In genomic region chr4:59549977-59550560, GRCm38 (mm10) we compare ENCODE assay signal across 8 mouse cellular contexts. TPM values are rescaled to one million over a fixed set of nuclear protein-coding genes. Genes with fewer than 3 reads are reported as not detected.
A peak's percentile ranks its signal among the peaks of the same experiment; 100 is the strongest.
DNase-seq lines count a peak whose midpoint lies in the region; ATAC-seq and TF ChIP-seq lines count a peak whose summit lies in the region.

No protein-coding gene starts in this region.

- no peak for TF ChIP-seq POLR2A in thymus, adult 2 months (IDR thresholded peaks at IDR 0.05; ENCODE audit: control insufficient read depth, extremely low read depth, insufficient read depth, low read length, poor library complexity)

- H3K27me3 ChIP-seq in thymus, adult 2 months (ENCODE audit: control insufficient read depth, insufficient read depth, low read length): no peaks in the 10 kb centered on the region
- H3K27me3 ChIP-seq in liver, embryonic 15.5 days: no peaks in the 10 kb centered on the region

- no peak for ATAC-seq in liver, embryonic 15.5 days (ENCODE audit: insufficient read depth)

- peak overlapping the region; percentile 70 for H3K4me3 ChIP-seq in thymus, adult 2 months (ENCODE audit: control insufficient read depth, insufficient read depth, low read length)
- H3K4me3 ChIP-seq in liver, embryonic 15.5 days (replicated peaks): peak overlapping the region; percentile 99

- no peak for TF ChIP-seq CTCF in thymus, adult 2 months (IDR thresholded peaks at IDR 0.05; ENCODE audit: borderline replicate concordance, control insufficient read depth, extremely low read depth, insufficient read depth, low read length, poor library complexity)

- peak; percentile 5 for DNase-seq in embryo, embryonic 11 days
- no peak for DNase-seq in embryo, embryonic 10.5 days (ENCODE audit: low spot score)
- DNase-seq in thymus, adult 2 months: peak; percentile 26
- DNase-seq in thymus, postnatal 25 days: no peak
- DNase-seq in thymus, postnatal 4 days: peak; percentile 47
- no peak for DNase-seq in urinary bladder, postnatal 14 days (ENCODE audit: low spot score)
- DNase-seq in right cerebral cortex, adult 18-20 months: no peak

- no peaks in the 10 kb centered on the region for H3K36me3 ChIP-seq in thymus, adult 2 months (ENCODE audit: control insufficient read depth, insufficient read depth, low read length)
- no peaks in the 10 kb centered on the region for H3K36me3 ChIP-seq in liver, embryonic 15.5 days (replicated peaks)

- H3K27ac ChIP-seq in thymus, adult 2 months (ENCODE audit: control insufficient read depth, insufficient read depth, low read length): peak overlapping the region; percentile 29; the same call in 1 of the 2 replicates
- peak overlapping the region; percentile 100 for H3K27ac ChIP-seq in liver, embryonic 15.5 days (replicated peaks)

- no peaks in the 10 kb centered on the region for H3K9me3 ChIP-seq in liver, embryonic 15.5 days (replicated peaks)

- 11% methylated on average over 11 of the region's 11 CpGs for WGBS in thymus, adult 2 months
- 15% methylated on average over 11 of the region's 11 CpGs for WGBS in liver, embryonic 15.5 days (ENCODE audit: insufficient replicate concordance)

- peaks cover 2% of the 10 kb centered on the region for H3K4me1 ChIP-seq in thymus, adult 2 months (replicated peaks; ENCODE audit: control insufficient read depth, insufficient read depth, low read length)
- peaks cover 48% of the 10 kb centered on the region for H3K4me1 ChIP-seq in liver, embryonic 15.5 days (replicated peaks)

- peak overlapping the region; percentile 96 for H3K4me2 ChIP-seq in liver, embryonic 15.5 days

- H3K9ac ChIP-seq in liver, embryonic 15.5 days: peak overlapping the region; percentile 89

RNA-seq across cellular contexts. Expression of gene Ptbp3, which starts 0.9 kb away (rescaled TPM):
- 90.4 and 107 TPM in 2 replicates for polyA plus RNA-seq in thymus, adult 2 months (2012; rRNA removed)
- polyA plus RNA-seq in liver, embryonic 15.5 days (2015; fragmentation: Nextera tagmentation; extraction: Ambion mirVana): 50.5 and 60.6 TPM in 2 replicates

RNA-seq across cellular contexts. Expression of gene Hsdl2, which starts 31.3 kb away (rescaled TPM):
- polyA plus RNA-seq in thymus, adult 2 months (2012; rRNA removed): 14.3 and 22.2 TPM in 2 replicates
- polyA plus RNA-seq in liver, embryonic 15.5 days (2015; fragmentation: Nextera tagmentation; extraction: Ambion mirVana): 19.2 and 19.6 TPM in 2 replicates

Comparison
In these comparisons a context has a peak if more than half of its experiments do, and no peak if none do; other contexts are left out.
1. DNase-seq: peak in embryo, embryonic 11 days (single experiment), thymus, adult 2 months (single experiment) and thymus, postnatal 4 days (single experiment); none in embryo, embryonic 10.5 days (single experiment), thymus, postnatal 25 days (single experiment), urinary bladder, postnatal 14 days (single experiment) and right cerebral cortex, adult 18-20 months (single experiment).